Mouse (Mus musculus) NIH3T3 (cell line): ENCODE data around the gene Srpx2.

ENCODE experiments used
- DNase-seq: peaks from one replicate; pipeline ENCODE4 v3.0.0-alpha.2; 2012; ENCODE audit warnings: low read depth

The Srpx2 gene

DNA sequence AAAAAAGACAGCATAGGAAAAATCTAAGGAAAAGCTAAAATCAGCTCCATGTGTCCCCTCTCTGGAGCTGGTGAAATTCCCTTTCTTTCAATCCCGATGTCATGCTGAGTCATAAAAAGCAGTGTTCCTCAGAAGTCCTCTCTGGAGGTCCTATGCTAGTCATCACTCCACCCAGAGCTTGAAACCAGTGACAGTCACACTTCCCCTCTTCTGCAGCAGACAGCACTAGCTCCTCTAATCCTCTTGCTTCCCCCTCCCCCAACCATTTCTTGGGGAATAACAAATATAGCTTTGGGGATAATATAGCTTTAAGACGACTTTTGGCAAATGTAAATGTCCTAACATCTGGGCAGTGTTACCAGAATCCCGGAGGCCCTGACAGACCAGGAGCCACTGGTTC is at the start of gene Srpx2:
TSS of gene Srpx2 (plus strand) at position 166 of the 400 bp plus-strand sequence.
- peak; percentile 8 for DNase-seq

DNA sequence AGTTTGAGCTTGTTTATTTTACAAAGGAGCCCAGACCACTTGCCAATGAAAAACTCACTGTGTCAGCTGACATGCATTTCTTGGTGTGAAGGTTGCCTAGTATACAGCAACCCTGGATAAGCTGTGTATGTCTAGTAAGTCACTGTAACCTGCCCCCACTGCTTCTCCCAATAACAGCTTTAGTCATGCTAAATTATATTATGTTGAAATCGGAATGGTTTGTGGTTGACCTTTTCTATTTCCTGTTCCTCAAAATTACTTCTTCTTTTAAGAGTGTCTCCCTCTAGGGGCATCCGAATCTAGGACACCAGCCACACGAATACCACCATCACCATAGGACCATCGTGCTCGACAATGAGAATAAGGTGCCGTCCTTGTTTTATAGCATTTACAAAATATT is 38.5 kb upstream of the Srpx2 start:
- no peak for DNase-seq

DNA sequence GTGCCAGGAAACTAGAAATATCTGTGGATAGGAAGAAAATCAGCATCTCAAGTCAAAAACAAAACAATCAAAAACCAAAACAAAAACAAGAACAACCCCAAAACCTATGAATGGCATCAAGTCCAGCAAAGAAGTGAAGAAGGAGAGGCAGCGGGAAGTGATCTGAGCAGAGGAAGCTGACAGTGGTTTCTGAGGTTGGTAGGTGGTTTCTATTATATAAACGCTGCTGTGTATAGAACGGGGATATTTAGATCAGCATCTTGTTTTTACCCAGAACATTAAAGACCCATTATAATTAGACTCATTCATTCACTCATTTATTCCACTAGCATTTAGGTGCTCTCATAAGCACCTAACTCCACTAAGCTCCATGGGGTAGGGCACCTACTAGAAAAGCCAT is 20.9 kb upstream of the Srpx2 start:
- DNase-seq: no peak

DNA sequence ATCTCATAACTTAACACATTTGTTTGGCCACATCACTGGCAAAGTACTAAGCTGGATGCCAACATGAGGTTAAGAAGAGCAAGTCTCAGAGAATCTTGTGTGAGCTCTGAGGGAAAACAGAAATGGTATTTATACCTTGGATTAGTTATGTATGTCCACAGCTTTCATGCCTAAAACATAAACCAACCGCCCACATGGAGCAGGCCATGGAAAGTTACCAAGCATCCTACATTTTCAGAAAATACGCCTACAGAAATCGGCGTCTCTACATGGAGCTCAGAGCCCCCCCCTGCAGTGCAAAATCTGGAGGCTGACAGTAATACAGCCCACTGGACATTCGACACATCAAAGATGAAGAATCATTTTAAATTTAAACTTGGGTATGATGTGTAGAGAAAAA is 20.1 kb upstream of the Srpx2 start:
- DNase-seq: no peak

DNA sequence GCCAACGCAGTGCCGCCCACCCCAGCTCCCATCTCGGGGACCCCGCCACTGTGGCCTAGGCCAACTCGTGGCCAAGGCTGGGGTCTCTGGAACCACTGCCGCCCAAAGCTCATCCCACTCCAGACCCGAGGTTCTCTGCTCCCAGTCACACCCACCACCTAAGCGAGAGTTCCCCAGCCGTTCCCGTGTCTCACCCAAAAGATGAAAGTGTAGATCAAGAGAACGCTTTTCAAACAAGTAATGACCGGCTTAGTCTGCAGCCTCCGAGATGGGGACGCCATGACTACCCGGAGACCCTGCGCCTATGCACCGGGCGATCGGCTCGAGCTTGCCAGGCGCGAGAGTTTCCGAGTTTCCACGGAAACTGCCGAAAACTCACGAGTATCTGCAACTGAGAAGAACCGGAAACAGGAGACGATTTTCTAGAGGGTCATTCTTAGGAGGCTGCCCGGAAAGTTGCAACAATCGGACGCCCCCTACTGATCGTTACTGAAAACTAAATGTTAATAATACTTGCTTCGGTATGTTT is 10.1 kb upstream of the Srpx2 start, which contains the start of gene Tspan6:
TSS of gene Tspan6 (minus strand) at position 416 of the 529 bp plus-strand sequence.
- DNase-seq: peak; percentile 90

DNA sequence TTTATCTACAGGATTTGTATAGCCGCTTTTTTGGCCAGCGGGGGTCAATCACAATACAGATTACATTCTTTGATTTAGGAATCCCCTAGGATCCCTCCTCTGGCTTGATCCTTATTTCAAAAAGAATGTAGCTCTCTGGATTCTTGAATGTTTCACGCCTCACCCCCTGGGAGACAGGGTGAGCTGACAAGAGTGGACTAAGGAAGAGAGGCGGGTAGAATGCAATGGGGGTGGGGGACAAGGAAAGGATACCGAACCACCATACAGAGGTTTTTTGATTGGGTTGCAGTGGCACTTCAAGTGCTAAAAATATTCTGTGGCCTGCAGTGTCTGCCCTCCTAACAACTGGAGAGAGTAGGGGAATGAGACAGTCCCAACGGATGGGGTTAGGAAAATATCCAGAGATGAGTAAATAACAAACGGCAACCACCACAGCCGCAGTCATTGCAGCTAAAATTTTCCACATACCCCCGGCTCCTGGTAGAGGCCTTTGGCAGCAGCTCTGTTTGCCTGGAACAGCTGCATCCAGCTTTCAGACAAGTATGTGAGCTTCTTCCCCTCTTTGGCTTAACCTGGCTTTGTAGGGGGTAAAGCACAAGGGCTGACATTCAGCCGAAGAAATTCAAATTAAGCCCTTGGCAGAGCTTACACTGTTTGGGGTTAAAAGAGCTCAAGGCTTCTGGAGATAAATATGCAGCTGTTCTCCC is 3.3 kb downstream of the Srpx2 start:
- peak; percentile 48 for DNase-seq

DNA sequence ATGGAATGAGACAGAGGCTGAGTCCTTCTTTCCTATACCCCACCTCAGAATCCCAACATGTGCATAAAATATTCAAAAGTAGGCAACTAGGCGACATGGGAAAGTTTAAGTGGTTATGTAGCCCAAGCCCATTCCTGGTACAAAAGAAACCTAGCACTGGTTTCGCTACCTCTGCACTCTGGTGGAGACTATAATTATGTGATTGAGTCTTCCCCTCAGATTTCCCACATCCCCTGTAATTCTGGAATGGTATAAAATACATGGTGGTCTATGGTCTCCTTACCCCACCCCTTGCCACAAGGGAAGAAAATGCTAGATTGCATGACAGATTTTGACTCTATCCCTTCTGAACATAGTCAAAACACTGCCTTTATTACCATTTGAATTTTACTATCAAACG is 4.8 kb downstream of the Srpx2 start:
- DNase-seq: no peak

DNA sequence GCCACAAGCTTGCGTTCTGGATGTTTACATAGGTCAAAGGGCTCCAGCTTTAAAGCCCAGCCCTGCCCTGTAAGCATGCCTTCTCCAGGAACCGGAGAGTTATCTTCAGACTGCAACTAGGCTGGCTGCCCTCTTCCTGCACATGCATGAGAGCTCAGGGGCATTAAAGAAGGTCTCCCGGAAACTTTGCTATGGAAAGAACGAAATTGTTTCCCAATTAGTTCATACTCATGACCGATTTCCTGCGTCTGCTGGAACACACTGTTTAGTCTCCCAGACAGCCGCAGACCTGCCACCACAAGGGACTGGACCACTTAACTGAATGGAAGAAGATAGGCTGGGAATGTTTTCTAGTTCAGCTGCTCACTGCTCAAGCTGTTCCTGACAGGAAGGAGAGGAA is 6.0 kb downstream of the Srpx2 start:
- no peak for DNase-seq

DNA sequence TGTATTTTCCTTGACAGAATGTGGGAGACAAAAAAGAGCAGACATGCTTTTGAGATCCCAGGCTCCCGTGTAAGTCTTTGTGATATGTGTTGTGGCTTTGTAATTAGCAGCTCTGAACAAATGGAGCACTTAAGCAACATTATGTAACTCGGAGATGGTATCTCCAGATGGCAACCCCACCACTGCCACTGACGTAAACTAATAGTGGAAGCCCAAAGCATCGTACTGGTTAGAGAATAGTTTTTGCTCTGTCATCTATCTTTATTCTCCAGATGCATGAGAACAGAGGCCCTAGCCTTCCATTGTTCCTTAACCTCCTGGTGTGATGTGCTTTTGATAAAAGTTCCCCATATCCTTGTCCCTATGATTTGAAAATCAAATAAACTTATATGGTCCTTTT is 13.0 kb downstream of the Srpx2 start:
- no peak for DNase-seq

DNA sequence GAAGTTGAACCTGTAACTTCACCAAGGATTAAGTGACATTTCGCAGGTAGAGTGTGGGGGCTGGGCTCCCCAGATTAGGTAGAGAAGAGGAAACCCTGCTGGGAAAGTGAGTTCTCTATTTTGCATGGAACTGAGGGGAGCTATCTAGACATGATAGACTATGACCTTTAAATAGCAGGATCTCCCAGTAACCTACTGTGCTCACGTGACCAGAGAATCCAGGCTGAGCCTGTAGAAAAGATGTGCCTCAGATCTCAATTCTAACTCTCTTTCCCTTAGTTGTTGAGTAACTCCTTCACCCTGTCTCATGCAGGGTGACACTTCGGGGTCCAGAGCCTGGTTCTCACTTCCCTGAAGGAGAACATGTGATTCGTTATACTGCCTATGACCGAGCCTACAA is 18.5 kb downstream of the Srpx2 start:
- no peak for DNase-seq

DNA sequence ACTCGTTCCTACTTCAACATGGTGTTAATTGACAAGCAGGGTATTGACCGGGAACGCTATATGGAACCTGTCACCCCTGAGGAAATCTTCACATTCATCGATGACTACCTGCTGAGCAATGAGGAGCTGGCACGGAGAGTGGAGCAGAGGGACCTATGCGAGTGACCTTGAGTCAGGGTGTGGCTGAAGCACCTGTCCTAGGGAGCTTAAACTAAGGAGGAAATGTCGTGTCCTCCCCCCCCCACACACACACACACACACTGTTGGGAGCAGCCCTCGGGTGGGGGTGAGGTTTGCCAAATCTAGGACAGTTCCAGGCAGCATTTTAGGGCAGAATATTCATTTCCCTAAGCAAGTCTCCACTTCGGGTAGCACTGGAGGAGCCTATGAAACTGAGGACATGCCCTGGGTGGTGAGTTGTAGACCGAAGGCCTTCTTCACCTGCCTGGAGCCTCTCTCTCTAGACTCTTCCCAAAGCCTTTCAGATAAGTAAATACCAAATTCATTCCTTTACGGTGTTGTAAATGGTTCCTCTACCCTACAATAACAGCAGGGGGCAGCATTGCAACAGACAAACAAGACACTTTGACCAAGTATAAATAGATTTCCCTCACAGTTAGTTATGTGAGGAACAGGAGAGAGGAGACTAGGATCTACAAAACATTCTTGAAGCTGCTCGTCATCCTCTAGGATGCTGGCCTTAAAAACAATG is 23.2 kb downstream of the Srpx2 start:
- DNase-seq: peak; percentile 71

DNA sequence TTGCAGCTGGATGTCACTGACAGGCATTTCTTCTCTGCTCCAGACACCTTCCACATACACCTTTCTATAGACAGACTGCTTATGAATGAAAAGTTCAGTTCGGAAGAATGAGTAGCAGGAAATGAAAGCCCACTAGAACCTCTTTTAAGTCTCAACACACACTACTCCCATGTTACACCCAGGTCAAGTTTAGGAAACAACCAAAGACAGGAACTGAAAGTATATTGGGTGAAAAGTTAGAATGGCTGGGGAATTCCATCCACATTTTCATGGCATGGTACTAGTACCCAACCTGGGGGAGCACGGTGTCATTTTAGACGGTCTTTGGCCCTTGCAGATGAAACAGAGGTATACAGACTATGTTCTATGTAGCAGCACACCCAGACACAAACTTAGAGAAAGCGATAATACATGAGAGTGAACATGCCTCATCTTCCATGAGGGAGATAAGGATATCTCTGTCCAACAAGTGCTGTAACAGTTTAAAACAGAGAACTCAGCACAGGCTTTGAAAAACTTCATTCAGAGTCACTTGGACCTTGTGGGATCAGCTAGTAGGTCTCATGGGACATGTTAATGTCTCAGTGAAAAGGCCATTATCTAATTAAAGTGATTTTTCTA is 28.5 kb downstream of the Srpx2 start:
- no peak for DNase-seq

DNA sequence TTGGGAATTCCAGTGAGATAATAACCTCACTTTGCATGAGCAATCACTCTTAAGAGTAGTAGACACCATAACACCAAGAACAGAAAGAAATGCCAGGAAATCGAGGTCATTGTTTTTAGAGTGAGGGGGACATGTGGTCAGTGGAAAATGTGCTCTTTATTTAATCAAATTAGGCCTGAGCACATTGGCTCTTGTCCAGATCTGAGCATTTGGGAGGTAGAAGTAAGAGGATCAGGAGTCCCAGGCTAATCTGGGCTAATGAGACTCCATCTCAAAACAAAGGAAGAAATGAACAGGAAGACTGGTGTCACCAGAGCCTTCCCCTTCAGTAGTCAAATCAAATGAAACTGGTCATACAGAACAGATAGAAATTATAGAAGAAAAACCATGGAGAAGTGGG is 31.3 kb downstream of the Srpx2 start:
- DNase-seq: no peak

DNA sequence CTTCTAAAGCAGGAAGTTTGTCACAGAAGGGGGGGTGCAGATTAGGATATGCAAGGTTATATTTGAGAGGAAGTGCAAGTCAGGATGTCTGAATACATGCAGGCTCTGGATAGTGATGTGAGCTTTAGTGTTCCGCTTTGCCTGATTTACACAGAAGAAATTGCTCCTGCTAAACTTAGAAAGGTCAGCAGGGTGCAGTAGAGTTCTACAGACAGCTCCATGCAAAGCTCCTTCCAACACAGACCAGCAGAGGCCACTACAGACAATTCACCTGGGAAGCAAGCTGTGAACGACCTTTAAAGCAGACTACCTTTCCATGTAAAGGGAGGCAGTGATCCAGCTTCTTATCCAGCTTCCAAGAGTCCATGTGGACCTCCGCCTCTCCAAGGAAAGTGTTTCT is 39.2 kb downstream of the Srpx2 start:
- DNase-seq: peak; percentile 66

DNA sequence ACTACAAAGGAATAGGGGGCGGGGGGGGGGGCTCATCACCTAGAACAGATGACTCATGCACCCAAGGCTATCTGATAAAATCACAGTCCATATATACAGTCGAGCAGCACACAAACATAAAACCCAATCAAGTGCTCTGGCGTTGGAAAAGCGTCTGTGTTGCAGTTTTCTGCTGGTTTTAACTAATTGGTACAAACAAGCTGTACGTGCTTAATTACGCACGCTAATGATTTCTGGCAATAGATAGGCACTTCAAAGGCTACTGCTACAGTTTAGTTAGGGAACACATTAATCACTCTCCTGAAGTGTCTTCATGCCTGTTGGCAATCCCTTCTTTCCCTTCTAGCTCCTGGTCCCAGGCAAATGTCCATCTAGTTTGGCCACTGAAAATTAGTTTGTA is 46.4 kb downstream of the Srpx2 start:
- no peak for DNase-seq

DNA sequence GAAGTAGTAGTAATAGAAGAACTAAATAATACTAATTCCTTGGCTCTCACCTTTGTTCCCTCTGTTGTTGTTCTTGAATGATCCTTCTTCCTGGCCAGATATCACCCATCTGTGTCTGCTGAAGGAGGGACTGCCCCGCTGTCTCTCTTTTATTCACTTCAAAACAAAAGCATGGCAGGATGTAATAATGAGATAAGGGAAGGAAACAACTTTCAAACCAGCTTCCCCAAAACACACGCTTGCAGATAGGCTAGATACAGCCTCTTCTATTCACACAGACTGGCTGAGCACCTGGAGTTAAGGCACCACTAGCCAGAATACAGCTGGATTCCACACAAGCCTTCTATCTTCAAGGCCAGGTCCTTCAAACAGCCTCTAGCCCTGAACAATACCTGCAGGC is 52.4 kb downstream of the Srpx2 start:
- no peak for DNase-seq

DNA sequence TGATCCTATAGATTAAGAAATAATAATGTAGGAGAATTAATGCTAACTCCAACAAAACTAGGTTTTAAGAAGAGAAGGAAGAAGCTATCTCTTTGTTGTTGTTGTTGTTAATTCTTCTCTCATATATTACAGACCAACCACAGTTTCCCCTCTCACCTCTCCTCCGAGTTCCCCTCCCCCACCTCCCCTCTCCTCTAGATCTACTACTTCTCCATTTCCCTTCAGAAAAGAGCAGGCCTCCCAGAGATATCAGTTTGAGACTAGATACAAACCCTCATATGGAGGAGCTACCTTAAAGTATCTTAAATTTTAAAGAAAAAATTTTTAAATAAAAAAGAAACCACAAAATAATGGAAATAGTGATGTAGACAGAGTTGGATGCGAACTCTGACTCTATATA is 56.4 kb downstream of the Srpx2 start:
- DNase-seq: no peak

DNA sequence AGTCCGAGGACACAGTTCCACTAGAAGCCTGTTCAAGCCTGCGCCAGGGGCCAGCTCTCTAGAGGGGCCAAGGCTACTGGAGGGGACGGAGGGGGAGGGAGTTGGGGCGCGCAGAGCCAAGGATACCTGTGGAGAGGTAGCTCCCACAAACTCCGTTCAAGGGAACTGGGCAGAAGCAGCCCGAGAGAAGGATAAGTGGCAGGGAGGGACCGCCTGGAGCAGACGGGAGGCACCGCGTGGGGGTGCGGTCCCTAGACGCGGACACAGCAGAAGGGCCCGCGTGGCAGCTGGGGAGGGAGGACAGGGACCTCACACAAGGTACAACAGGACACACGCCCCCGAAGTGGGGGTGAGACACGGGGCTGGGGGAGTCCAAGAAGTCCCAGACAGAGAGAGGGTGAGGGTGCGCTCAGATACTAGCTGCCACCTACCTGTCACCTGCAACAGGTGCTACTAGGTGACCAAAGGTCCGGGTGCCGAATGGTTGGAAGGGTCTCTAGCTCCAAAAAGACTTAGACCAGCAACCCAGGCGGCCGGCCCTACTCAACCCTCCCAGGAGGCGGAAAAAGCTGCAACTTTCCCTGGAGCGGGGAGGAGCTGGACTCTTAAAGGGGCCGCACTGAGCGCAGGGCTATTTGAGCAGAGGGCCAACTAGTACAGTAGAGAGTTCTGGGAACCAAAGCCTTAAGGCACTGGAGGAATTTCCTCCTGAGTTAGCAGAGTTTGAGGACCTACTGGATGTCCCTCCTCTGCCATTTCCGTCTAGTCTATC is 73.2 kb downstream of the Srpx2 start, which contains the start of gene Sytl4:
TSS of gene Sytl4 (minus strand) at position 582 of the 772 bp plus-strand sequence.
- DNase-seq: no peak
